Mouse (Mus musculus): ENCODE data around the gene Gls2. TPM values are rescaled to one million over a fixed set of nuclear protein-coding genes. Genes with fewer than 3 reads are reported as not detected.

Gene Gls2
- polyA plus RNA-seq (2012; rRNA removed): 50.2 and 50.4 TPM in 2 replicates

GRCm38 (mm10) chr10:128194024-128194550, at the start of gene Gls2:
TSS of gene Gls2 (plus strand) at chr10:128194457.

GRCm38 (mm10) chr10:128179989-128180388, 14.3 kb upstream of the Gls2 start, which contains the start of gene Rbms2:
TSS of gene Rbms2 (minus strand) at chr10:128180297.

GRCm38 (mm10) chr10:128211390-128212108, 17.3 kb downstream of the Gls2 start, which contains the start of gene Spryd4:
TSS of gene Spryd4 (minus strand) at chr10:128211807.

GRCm38 (mm10) chr10:128225538-128225937, 31.3 kb downstream of the Gls2 start, which contains the start of gene Mip:
TSS of gene Mip (plus strand) at chr10:128225838.

GRCm38 (mm10) chr10:128231697-128232419, 37.6 kb downstream of the Gls2 start, which contains the start of gene Timeless:
TSS of gene Timeless (plus strand) at chr10:128232065.

GRCm38 (mm10) chr10:128253677-128254255, 59.5 kb downstream of the Gls2 start, which contains the start of gene Apon:
TSS of gene Apon (plus strand) at chr10:128254096.

Other genes with a start within 250 kb of the Gls2 start
- gene Hsd17b6, start 186.8 kb upstream of the Gls2 start, polyA plus RNA-seq (2012; rRNA removed): 9.3 and 13.8 TPM in 2 replicates
- 18.7 and 20.6 TPM in 2 replicates for gene Prim1, start 179.3 kb upstream of the Gls2 start, polyA plus RNA-seq (2012; rRNA removed)
- 282 TPM in 2 replicates for gene Naca, start 158.9 kb upstream of the Gls2 start, polyA plus RNA-seq (2012; rRNA removed)
- 30.8 and 34.7 TPM in 2 replicates for gene Ptges3, start 135.5 kb upstream of the Gls2 start, polyA plus RNA-seq (2012; rRNA removed)
- 1,169 and 1,252 TPM in 2 replicates for gene Atp5b, start 111.2 kb upstream of the Gls2 start, polyA plus RNA-seq (2012; rRNA removed)
- gene Baz2a, start 102.9 kb upstream of the Gls2 start, polyA plus RNA-seq (2012; rRNA removed): 8.8 and 10.8 TPM in 2 replicates
- 13.5 and 14.2 TPM in 2 replicates for gene Rbms2, start 14.2 kb upstream of the Gls2 start, polyA plus RNA-seq (2012; rRNA removed)
- 34.1 and 34.9 TPM in 2 replicates for gene Spryd4, start 17.4 kb downstream of the Gls2 start, polyA plus RNA-seq (2012; rRNA removed)
- gene Mip, start 31.4 kb downstream of the Gls2 start, polyA plus RNA-seq (2012; rRNA removed): 0.01 TPM in 1 of 2 replicates, not detected in the other
- 6.6 and 6.7 TPM in 2 replicates for gene Timeless, start 37.6 kb downstream of the Gls2 start, polyA plus RNA-seq (2012; rRNA removed)
- gene Apon, start 59.6 kb downstream of the Gls2 start, polyA plus RNA-seq (2012; rRNA removed): 13.0 and 18.7 TPM in 2 replicates
- gene Apof, start 74.2 kb downstream of the Gls2 start, polyA plus RNA-seq (2012; rRNA removed): 813 and 951 TPM in 2 replicates
- gene Stat2, start 76.1 kb downstream of the Gls2 start, polyA plus RNA-seq (2012; rRNA removed): 20.6 and 23.1 TPM in 2 replicates
- gene Il23a, start 104.3 kb downstream of the Gls2 start, polyA plus RNA-seq (2012; rRNA removed): 0.03 and 0.06 TPM in 2 replicates
- gene Pan2, start 108.9 kb downstream of the Gls2 start, polyA plus RNA-seq (2012; rRNA removed): 13.6 and 15.8 TPM in 2 replicates
- 57.3 and 69.2 TPM in 2 replicates for gene Cnpy2, start 128.0 kb downstream of the Gls2 start, polyA plus RNA-seq (2012; rRNA removed)
- 59.5 and 64.0 TPM in 2 replicates for gene Cs, start 143.3 kb downstream of the Gls2 start, polyA plus RNA-seq (2012; rRNA removed)
- 10.3 and 10.8 TPM in 2 replicates for gene Coq10a, start 174.5 kb downstream of the Gls2 start, polyA plus RNA-seq (2012; rRNA removed)
- 4.4 and 6.2 TPM in 2 replicates for gene Ankrd52, start 182.7 kb downstream of the Gls2 start, polyA plus RNA-seq (2012; rRNA removed)
- gene Slc39a5, start 206.8 kb downstream of the Gls2 start, polyA plus RNA-seq (2012; rRNA removed): 99.5 and 112 TPM in 2 replicates
- 16.8 and 18.7 TPM in 2 replicates for gene Nabp2, start 217.0 kb downstream of the Gls2 start, polyA plus RNA-seq (2012; rRNA removed)
- gene Rnf41, start 217.2 kb downstream of the Gls2 start, polyA plus RNA-seq (2012; rRNA removed): 7.0 and 8.3 TPM in 2 replicates